Mouse (Mus musculus): Measurements from ENCODE around the gene Arntl2. TPM values are rescaled to one million over a fixed set of nuclear protein-coding genes. Genes with fewer than 3 reads are reported as not detected.
A peak's percentile ranks its signal among the peaks of the same experiment; 100 is the strongest.

Gene Arntl2
- polyA plus RNA-seq, 1 experiment from 2014 or later = 4.1 TPM

GRCm38 (mm10) chr6:146881896-146882770 lies 86.3 kb downstream of the Arntl2 start:
- Histone ChIP-seq H3K9ac (ENCODE audit: low read depth, low read length) (0 out of 2 replicates have a peak overlapping the region, but pooled peaks have one; percentile 8), H3K4me2 (ENCODE audit: low read depth, low read length) (no peak overlapping the region), H3K27ac (replicated peaks; ENCODE audit: low read depth, low read length) (no peak overlapping the region), H3K4me3 (ENCODE audit: low read depth, low read length) (no peak overlapping the region), H3K9me3 (ENCODE audit: control insufficient read depth, low read length) (peaks cover 1% of the 10 kb centered on the region; the same call in 1 of the 2 replicates), H3K36me3 (ENCODE audit: control insufficient read depth, insufficient read depth, low read length) (no peaks in the 10 kb centered on the region), H3K4me1 (ENCODE audit: control insufficient read depth, insufficient read depth, low read length) (peaks cover 8% of the 10 kb centered on the region; the same call in 1 of the 2 replicates), H3K27me3 (replicated peaks; ENCODE audit: control insufficient read depth, insufficient read depth, low read length) (no peaks in the 10 kb centered on the region)
- 59% methylated on average over 13 of the region's 13 CpGs for WGBS
- ATAC-seq (ENCODE audit: low read depth) = no peak
- no peak for DNase-seq (ENCODE audit: low spot score)

Other genes starting within 250 kb of the Arntl2 start
- 91.6 and 94.2 TPM in 2 replicates for gene Fgfr1op2, start 218.9 kb upstream of the Arntl2 start, polyA plus RNA-seq (2014; fragmentation: Nextera tagmentation; extraction: Ambion mirVana)
- 46.4 and 50.9 TPM in 2 replicates for gene Ints13, start 218.2 kb upstream of the Arntl2 start, polyA plus RNA-seq (2014; fragmentation: Nextera tagmentation; extraction: Ambion mirVana)
- gene Med21, start 153.5 kb upstream of the Arntl2 start, polyA plus RNA-seq (2014; fragmentation: Nextera tagmentation; extraction: Ambion mirVana) = 129 and 131 TPM in 2 replicates
- gene Tm7sf3, start 153.2 kb upstream of the Arntl2 start, polyA plus RNA-seq (2014; fragmentation: Nextera tagmentation; extraction: Ambion mirVana) = 53.1 and 56.7 TPM in 2 replicates
- gene Stk38l, start 71.1 kb upstream of the Arntl2 start, polyA plus RNA-seq (2014; fragmentation: Nextera tagmentation; extraction: Ambion mirVana) = 18.4 and 18.5 TPM in 2 replicates
- gene Smco2, start 54.0 kb downstream of the Arntl2 start, polyA plus RNA-seq (2014; fragmentation: Nextera tagmentation; extraction: Ambion mirVana) = not detected in 2 replicates
- 55.5 and 59.2 TPM in 2 replicates for gene Ppfibp1, start 92.4 kb downstream of the Arntl2 start, polyA plus RNA-seq (2014; fragmentation: Nextera tagmentation; extraction: Ambion mirVana)
- gene 1700034J05Rik, start 158.4 kb downstream of the Arntl2 start, polyA plus RNA-seq (2014; fragmentation: Nextera tagmentation; extraction: Ambion mirVana) = 0.31 and 0.57 TPM in 2 replicates
- 1.00 and 1.4 TPM in 2 replicates for gene Rep15, start 236.5 kb downstream of the Arntl2 start, polyA plus RNA-seq (2014; fragmentation: Nextera tagmentation; extraction: Ambion mirVana)
- 89.3 and 99.8 TPM in 2 replicates for gene Mrps35, start 246.7 kb downstream of the Arntl2 start, polyA plus RNA-seq (2014; fragmentation: Nextera tagmentation; extraction: Ambion mirVana)

Measured in embryonic facial prominence, embryonic 14.5 days (tissue).